Mouse (Mus musculus) hindbrain, embryonic 11.5 days (tissue): ENCODE results near the gene Cdh13. TPM values are rescaled to one million over a fixed set of nuclear protein-coding genes. Genes with fewer than 3 reads are reported as not detected.
A peak's percentile ranks its signal among the peaks of the same experiment; 100 is the strongest.

Experiments
- ATAC-seq: fragments of 200-750 bp; cut with Nextera tagmentation; 2 replicates; pipeline ENCODE4 v1.8.0; 2017; ENCODE audit warnings: mild to moderate bottlenecking, moderate TSS enrichment, moderate library complexity; ENCODE audit not compliant: low FRiP score
- DNase-seq: peaks from one replicate; pipeline ENCODE4 v3.0.0-alpha.2; 2015; ENCODE audit warnings: low spot score
- H3K27ac ChIP-seq: fragments of 300-500 bp; sonication (generic); 2 replicates; pipeline ENCODE4 v1.5.1; 2014; ENCODE audit warnings: mild to moderate bottlenecking, low read depth, low read length
- H3K27me3 ChIP-seq: fragments of 300-500 bp; sonication (generic); 2 replicates; pipeline ENCODE4 v1.6.1; 2014; ENCODE audit warnings: mild to moderate bottlenecking, low read length, moderate library complexity, mixed read lengths; ENCODE audit not compliant: control insufficient read depth, insufficient read depth
- H3K36me3 ChIP-seq: fragments of 300-500 bp; sonication (generic); 2 replicates; pipeline ENCODE4 v1.6.1; 2014; ENCODE audit warnings: mild to moderate bottlenecking, low read length, moderate library complexity, mixed read lengths; ENCODE audit not compliant: control insufficient read depth, insufficient read depth
- H3K4me1 ChIP-seq: fragments of 300-500 bp; sonication (generic); replicated peaks from 2 replicates; pipeline ENCODE4 v1.6.1; 2014; ENCODE audit warnings: low read length, mixed read lengths; ENCODE audit not compliant: control insufficient read depth, insufficient read depth
- H3K4me2 ChIP-seq: fragments of 300-500 bp; sonication (generic); replicated peaks from 2 replicates; pipeline ENCODE4 v1.6.1; 2014; ENCODE audit warnings: mild to moderate bottlenecking, low read depth, low read length
- H3K4me3 ChIP-seq: fragments of 300-500 bp; sonication (generic); 2 replicates; pipeline ENCODE4 v1.5.1; 2014; ENCODE audit warnings: low read depth, low read length
- H3K9ac ChIP-seq: fragments of 300-500 bp; sonication (generic); 2 replicates; pipeline ENCODE4 v1.6.1; 2014; ENCODE audit warnings: low read depth, low read length
- H3K9me3 ChIP-seq: fragments of 300-500 bp; sonication (generic); 2 replicates; pipeline ENCODE4 v1.6.1; 2016; ENCODE audit warnings: low read length; ENCODE audit not compliant: control insufficient read depth
- WGBS: fragments of 180-500 bp; shearing (Covaris S2); extraction: QIAGEN DNeasy Blood & Tissue Kit; methylation state at CpG from one replicate; pipeline ENCODE4 v1.1.7; 2014; 5-methylcytosine and 5-hydroxymethylcytosine counted together
- polyA plus RNA-seq: library from polyadenylated mRNA; unstranded; fragments of >200 nt; fragmentation: Nextera tagmentation; extraction: Ambion mirVana; gene quantifications from 2 replicates; pipeline ENCODE4 v1.2.1, GENCODE M21; 2014

Cdh13 gene
- polyA plus RNA-seq, 1 experiment from 2014 or later = 14.6 TPM

DNA sequence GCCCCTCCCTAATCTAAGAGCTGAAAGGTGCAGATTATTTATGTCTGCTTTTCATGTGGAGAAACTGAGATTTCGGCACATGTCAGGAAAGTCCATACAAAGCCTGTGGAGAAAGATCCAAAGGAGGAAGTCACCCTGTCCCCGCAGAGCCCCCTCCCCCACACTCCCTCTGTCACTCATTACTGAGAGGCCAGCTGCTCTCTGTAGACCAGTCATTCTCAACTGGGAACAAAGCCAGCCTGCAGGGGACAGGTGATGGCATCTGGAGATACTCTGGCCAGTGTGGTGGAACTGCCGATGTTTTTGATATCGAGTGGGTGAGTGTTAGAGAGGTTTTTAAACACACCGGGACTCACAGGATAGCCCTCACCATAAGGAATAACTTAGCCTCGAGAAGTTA, 582.8 kb downstream of the Cdh13 start:
- Histone ChIP-seq H3K4me3 (no peak overlapping the region), H3K9me3 (no peaks in the 10 kb centered on the region), H3K27ac (no peak overlapping the region), H3K4me2 (no peak overlapping the region), H3K4me1 (no peaks in the 10 kb centered on the region), H3K9ac (no peak overlapping the region), H3K36me3 (no peaks in the 10 kb centered on the region), H3K27me3 (no peaks in the 10 kb centered on the region)
- WGBS = 81% methylated on average over 6 of the region's 6 CpGs
- DNase-seq (peak; percentile 19), ATAC-seq (no peak)

- Histone ChIP-seq H3K9me3 (no peaks in the 10 kb centered on the region), H3K36me3 (no peaks in the 10 kb centered on the region), H3K4me1 (no peaks in the 10 kb centered on the region), H3K9ac (no peak overlapping the region), H3K4me3 (no peak overlapping the region), H3K4me2 (no peak overlapping the region), H3K27ac (no peak overlapping the region), H3K27me3 (no peaks in the 10 kb centered on the region)
- ATAC-seq = no peak
- no peak for DNase-seq
- 89% methylated on average over 8 of the region's 8 CpGs for WGBS
Observed at GRCm38 (mm10) chr8:118870711-118871110, 587.2 kb downstream of the Cdh13 start.

DNA sequence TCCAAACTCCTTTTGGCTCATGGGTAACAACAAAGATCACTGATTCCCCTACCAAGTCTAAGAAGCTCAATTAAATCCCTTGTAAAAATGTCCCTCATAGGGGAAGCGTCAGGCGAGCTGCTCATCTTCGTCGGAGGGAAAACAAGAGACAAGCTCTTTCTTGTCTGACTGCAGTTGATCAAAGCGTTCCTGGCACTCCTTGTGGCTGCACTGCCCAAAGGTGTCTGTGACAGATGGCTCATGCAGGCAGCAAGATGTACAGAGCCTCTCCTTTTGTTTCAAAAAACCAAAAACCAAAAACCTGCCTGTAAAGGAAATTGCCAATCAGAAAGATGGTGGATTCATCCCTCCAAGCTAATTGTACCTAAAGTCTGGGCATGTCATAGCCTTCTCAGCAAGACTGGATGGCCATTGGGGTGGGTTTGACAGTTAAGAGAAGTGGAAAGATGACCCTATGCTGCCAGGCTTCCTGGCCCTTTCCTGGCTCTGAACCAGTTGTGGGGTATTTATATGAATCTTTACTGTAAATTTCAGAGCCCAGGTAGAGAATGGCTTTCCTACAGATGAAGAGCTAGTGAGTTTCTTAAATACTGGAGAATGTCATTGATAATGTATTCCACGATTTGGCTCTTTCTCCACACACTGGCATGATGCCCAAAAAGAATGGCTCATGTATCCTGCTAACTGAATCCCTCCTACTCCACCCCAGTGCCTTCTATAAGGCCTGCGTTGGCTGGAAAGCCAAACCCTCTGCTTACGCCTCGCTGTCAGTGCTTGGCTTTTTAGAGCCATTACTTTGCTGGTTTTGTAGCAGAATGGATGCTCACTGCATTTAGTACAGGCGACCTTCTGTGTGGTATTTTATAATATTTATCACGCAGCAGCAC, 596.6 kb downstream of the Cdh13 start:
- Histone ChIP-seq H3K27me3 (no peaks in the 10 kb centered on the region), H3K4me1 (no peaks in the 10 kb centered on the region), H3K4me3 (no peak overlapping the region), H3K9ac (no peak overlapping the region), H3K27ac (no peak overlapping the region), H3K4me2 (no peak overlapping the region), H3K36me3 (no peaks in the 10 kb centered on the region), H3K9me3 (no peaks in the 10 kb centered on the region)
- WGBS = 88% methylated on average over 11 of the region's 11 CpGs
- no peak for ATAC-seq
- DNase-seq = no peak

- ATAC-seq = no peak
- no peaks in the 10 kb centered on the region for H3K36me3 ChIP-seq
- DNase-seq = no peak
- no peaks in the 10 kb centered on the region for H3K27me3 ChIP-seq
- no peak overlapping the region for H3K9ac ChIP-seq
- no peaks in the 10 kb centered on the region for H3K9me3 ChIP-seq
- no peak overlapping the region for H3K27ac ChIP-seq
- 85% methylated on average over 8 of the region's 8 CpGs for WGBS
- H3K4me2 ChIP-seq = no peak overlapping the region
- no peaks in the 10 kb centered on the region for H3K4me1 ChIP-seq
- no peak overlapping the region for H3K4me3 ChIP-seq
Observed at GRCm38 (mm10) chr8:118884296-118884695, 600.8 kb downstream of the Cdh13 start.

DNA sequence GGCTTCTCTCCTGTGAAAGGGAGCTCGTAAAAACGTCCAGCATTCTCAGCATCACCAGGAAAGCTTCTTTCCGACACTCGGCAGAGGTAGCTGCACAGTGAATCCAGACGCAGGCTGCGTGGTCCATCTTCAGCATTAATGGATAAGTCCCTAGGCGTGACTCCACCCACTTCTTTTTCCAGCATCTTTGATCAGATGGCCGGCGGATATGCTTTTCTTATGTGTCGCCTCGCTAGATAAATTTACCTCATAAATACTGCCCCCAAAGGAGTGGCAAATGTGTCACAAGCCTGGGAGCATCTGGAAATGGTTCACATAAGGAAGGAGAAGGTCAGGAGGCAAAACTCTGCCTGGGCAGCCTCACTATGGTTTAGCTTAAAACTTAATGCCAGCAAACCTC, 601.5 kb downstream of the Cdh13 start:
- WGBS = 83% methylated on average over 11 of the region's 11 CpGs
- H3K27ac ChIP-seq = no peak overlapping the region
- no peaks in the 10 kb centered on the region for H3K36me3 ChIP-seq
- no peak overlapping the region for H3K9ac ChIP-seq
- H3K4me3 ChIP-seq = no peak overlapping the region
- no peaks in the 10 kb centered on the region for H3K9me3 ChIP-seq
- no peaks in the 10 kb centered on the region for H3K4me1 ChIP-seq
- DNase-seq = no peak
- no peak overlapping the region for H3K4me2 ChIP-seq
- no peaks in the 10 kb centered on the region for H3K27me3 ChIP-seq
- no peak for ATAC-seq

DNA sequence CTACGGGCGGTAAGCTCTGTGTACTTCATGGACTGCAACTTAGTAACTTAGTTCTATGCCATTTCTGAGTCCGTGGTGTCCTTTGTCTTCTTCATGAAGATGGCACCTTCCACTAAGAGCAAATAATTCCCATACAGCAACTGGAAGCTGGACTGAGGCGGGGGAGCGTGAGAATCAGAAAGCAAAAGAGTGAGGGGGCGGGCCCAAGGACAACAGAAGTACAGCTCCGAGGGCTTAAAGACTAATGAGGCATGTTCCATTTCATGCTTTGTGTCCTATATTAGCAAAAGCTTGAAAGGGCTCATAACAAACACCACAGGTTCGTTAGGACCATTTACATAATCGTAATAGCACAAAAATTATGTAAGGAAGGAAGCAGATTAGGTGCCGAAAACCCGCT, 618.9 kb downstream of the Cdh13 start:
- no peak overlapping the region for H3K4me3 ChIP-seq
- no peaks in the 10 kb centered on the region for H3K9me3 ChIP-seq
- H3K4me1 ChIP-seq = no peaks in the 10 kb centered on the region
- no peaks in the 10 kb centered on the region for H3K27me3 ChIP-seq
- no peak for DNase-seq
- 73% methylated on average over 11 of the region's 11 CpGs for WGBS
- no peak overlapping the region for H3K9ac ChIP-seq
- no peak for ATAC-seq
- no peak overlapping the region for H3K27ac ChIP-seq
- no peaks in the 10 kb centered on the region for H3K36me3 ChIP-seq
- no peak overlapping the region for H3K4me2 ChIP-seq

- Histone ChIP-seq H3K36me3 (no peaks in the 10 kb centered on the region), H3K9me3 (no peaks in the 10 kb centered on the region), H3K27ac (no peak overlapping the region), H3K4me2 (no peak overlapping the region), H3K27me3 (no peaks in the 10 kb centered on the region), H3K9ac (no peak overlapping the region), H3K4me3 (no peak overlapping the region), H3K4me1 (no peaks in the 10 kb centered on the region)
- WGBS = 94% methylated on average over 3 of the region's 3 CpGs
- ATAC-seq = no peak
- no peak for DNase-seq
Observed at GRCm38 (mm10) chr8:118916513-118916912, 633.0 kb downstream of the Cdh13 start.

DNA sequence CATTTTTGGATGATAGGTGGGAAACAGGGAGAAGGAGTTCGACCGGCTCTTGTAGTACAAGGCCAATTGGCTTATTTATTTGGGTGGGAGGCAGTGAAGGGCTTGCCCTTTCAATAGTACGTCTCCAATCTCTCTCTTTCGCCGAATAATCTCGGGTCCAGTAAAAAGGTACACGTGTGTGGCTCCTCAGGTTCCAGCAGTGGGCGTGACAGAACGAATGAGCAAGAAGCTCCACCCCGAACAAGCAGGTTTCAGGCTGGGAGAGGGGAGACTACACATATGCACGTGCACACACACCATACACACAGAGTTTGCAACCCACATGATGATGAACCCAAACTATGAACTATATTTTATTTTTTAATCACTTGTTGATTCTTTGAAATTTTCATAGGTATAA, 653.9 kb downstream of the Cdh13 start:
- H3K9ac ChIP-seq = no peak overlapping the region
- H3K4me3 ChIP-seq = no peak overlapping the region
- DNase-seq (no peak), ATAC-seq (no peak)
- H3K4me1 ChIP-seq = peaks cover 2% of the 10 kb centered on the region; the same call in 1 of the 2 replicates
- 29% methylated on average over 11 of the region's 11 CpGs for WGBS
- H3K27me3 ChIP-seq = no peaks in the 10 kb centered on the region
- no peak overlapping the region for H3K27ac ChIP-seq
- no peak overlapping the region for H3K4me2 ChIP-seq
- H3K36me3 ChIP-seq = no peaks in the 10 kb centered on the region
- no peaks in the 10 kb centered on the region for H3K9me3 ChIP-seq

DNA sequence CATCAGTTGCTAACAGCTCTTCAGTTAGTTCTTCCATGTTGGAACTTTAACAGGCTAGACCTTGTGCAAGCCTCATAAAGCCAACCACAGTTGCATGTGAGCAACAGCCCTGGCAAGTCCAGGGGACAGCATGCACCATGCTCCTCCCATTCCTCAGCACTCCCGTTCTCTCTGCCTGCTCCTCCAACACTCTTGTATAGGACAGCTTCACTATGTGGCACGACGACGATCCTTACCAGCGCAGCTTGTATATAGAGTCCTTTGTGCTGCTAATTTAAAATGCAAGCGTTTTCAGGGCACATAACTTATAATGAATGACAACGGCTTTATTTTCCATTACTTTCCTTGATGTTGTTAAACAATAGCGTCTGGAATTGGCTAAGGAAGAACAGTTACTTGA, 654.5 kb downstream of the Cdh13 start:
- peak; percentile 5 for DNase-seq
- ATAC-seq = no peak
- 30% methylated on average over 8 of the region's 8 CpGs for WGBS
- no peaks in the 10 kb centered on the region for H3K27me3 ChIP-seq
- H3K4me1 ChIP-seq = peaks cover 2% of the 10 kb centered on the region; the same call in 1 of the 2 replicates
- H3K9ac ChIP-seq = no peak overlapping the region
- H3K4me2 ChIP-seq = no peak overlapping the region
- H3K36me3 ChIP-seq = no peaks in the 10 kb centered on the region
- no peak overlapping the region for H3K4me3 ChIP-seq
- no peak overlapping the region for H3K27ac ChIP-seq
- no peaks in the 10 kb centered on the region for H3K9me3 ChIP-seq
